Mouse (Mus musculus) large intestine, adult 2 months (tissue): ENCODE measurements around the gene Kmt2c. TPM values are rescaled to one million over a fixed set of nuclear protein-coding genes. Genes with fewer than 3 reads are reported as not detected.
"Not testable (repeated sequence)": the region's sequence is repeated elsewhere in the genome, so short reads cannot be mapped to it uniquely, and the experiment has no call there.

Experiments used
- DNase-seq: peaks from one replicate; pipeline ENCODE4 v3.0.0-alpha.2; 2012; ENCODE audit warnings: low read depth, low spot score
- WGBS: fragments of 180-500 bp; shearing (Covaris S2); methylation state at CpG from one replicate; pipeline ENCODE4 v1.1.7; 2018; 5-methylcytosine and 5-hydroxymethylcytosine counted together
- polyA plus RNA-seq: library from polyadenylated mRNA; depleted of rRNA; stranded (reverse); fragments of >200 nt; gene quantifications from 2 replicates; pipeline ENCODE4 v1.2.3, GENCODE M21; 2012

Gene Kmt2c
- polyA plus RNA-seq, 1 experiment, result 8.0 TPM

DNA sequence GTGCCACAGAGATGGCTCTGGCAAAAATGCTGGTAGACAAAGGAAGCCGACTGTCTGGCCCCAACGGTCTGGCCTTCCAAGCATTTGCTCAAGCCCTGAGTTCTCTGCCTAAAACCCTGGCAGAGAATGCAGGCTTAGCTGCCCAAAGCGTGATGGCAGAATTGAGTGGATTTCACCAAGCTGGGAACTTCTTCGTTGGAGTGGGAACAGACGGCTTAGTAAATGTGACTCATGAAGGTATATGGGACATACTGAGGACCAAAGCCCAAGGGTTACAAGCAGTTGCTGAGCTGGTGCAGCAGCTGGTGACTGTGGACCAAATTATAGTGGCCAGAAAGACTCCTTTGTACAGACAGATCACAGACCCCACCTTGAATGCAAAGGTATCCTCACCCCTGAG lies 19.0 kb upstream of the Kmt2c start:
- DNase-seq, result no peak
- WGBS, result 86% methylated on average over 5 of the region's 5 CpGs

DNA sequence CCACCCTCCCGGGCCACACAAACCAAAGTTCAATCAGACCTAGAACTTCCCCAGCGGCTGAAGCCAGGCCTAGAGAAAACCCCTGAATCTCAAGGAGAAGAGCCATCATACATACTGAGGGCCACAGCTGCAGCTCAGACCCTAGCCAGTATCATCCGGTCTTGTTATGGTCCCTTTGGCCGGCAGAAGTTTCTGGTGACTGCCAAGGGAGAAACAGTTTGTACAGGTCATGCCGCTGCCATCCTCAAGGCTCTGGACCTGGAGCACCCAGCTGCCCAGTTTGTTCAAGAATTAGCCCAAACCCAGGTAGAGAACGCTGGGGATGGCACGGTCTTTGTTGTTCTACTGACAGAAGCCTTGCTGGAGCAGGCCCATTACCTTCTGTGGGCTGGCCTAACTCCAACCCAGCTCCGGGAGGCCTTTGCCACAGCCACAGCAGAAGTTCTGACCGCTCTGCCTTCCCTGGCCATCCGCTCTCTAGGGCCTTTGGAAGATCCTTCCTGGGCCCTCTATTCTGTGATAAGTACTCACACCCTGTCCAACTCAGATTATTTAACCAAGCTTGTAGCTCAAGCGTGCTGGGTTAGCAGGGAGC lies 17.8 kb upstream of the Kmt2c start:
- DNase-seq, result no peak
- 88% methylated on average over 11 of the region's 11 CpGs for WGBS

DNA sequence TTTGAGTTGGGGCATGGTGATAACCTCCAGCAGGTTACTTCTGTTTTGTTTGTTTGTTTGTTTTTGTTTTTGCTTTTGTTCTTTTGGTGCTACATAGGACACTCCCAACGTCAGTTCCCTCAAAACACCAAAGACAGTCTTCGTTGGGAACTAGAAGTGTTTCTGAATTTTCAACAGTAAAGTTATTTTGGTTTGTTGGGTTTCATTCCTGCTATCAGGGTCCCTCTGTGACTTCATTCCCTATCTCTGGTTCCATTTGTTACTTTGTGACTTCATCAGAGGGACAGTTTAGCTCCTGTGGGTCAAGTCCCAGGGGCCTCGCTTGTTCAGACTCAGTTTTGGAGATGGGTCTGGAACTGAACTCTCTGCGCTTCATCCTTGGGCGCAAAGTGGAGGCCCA lies 17.2 kb upstream of the Kmt2c start, which contains the start of gene Cct8l1:
Gene Cct8l1, plus strand, starts transcription at position 301 of the 400 bp plus-strand sequence.
- no peak for DNase-seq
- WGBS, result 93% methylated on average over 5 of the region's 5 CpGs

DNA sequence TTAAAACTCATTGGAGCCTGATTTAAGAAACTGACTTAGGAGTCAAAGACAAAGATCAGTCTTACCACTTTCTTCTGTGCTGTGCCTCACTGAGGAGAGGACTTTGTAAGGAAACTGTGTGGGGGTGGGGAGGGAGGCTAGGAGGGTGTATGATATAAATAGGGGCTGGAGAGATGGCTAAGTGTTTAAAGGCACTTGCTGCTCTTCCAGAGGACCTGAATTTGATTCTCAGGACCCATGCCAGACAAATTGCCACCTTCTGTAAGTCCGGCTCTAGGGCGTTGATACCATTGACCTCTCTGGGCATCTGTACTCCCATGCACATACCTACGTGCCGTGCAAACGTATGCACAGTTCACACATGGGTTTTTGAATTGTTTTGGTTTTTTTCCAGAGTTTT lies 7.5 kb upstream of the Kmt2c start:
- no peak for DNase-seq
- WGBS, result 91% methylated on average over 5 of the region's 5 CpGs

DNA sequence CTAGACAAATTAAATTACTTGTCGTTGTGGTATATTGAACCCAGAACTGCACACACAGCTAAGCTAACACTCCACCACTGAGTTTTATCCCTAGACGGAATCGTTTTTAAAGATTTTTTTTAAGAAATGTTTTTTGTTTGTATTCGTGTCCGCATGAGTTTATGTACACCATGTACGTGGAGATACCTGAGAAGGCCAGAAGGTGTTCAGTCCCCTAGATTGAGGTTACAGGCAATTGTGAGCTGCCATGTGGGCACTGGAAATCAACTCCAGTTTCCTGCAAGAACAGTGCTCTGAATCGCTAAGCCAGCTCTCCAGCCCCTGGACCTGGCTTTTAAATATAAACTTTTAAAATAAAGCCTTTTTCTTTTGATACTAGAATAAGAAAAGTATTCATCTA lies 2.1 kb upstream of the Kmt2c start:
- no peak for DNase-seq

DNA sequence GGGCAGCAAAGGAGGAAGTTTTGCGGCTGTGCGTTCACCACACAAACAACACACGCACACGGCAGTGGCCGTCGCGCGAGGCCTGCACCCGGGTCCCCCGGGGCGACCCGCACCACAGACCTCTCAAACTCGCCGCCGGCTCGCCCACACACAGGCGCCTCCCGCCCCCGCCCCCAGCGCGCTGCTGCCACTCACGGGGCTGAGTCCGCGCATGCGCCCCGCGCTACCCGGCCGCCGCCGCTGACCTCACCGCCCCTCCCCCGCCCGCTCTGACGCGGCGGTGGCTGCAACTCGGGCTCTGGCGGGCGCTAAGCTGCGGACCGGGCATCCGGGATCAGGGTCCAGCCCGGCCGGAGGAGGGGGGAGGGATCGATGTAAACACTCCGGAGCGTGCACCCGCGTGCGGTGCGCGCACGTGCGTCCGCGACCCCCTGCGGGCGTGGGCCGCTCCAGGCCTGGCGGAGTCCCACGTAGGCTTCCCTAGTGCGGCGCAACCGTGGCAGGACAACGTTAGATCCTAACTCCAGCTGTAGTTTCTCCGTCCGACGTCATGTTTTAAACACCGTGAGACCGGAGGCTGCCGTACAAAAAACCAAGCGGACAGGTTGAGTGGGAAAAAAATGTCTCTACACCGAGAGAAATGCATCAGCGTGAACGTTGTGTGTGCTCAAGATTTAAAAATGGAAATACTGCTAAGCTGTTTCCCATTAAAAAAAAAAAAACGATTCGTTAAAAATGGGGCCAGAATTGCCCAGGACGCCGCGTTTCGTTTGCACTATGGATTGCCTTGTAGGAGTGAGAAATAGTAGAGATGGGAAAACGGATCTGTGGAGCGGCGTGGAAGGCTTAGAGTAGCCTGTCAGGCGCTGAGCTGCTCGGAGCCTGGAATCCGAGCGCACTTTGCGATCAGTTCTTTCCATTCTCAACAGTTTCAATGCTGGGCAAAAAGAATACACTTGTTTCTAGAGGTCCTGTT lies 1.1 kb upstream of the Kmt2c start:
- DNase-seq, result peak; percentile 74
- WGBS, result under 1% methylated on average over 73 of the region's 90 CpGs

More for the DNA sequence above, 2.1 kb upstream of the Kmt2c start:
- 79% methylated on average over 7 of the region's 7 CpGs for WGBS

DNA sequence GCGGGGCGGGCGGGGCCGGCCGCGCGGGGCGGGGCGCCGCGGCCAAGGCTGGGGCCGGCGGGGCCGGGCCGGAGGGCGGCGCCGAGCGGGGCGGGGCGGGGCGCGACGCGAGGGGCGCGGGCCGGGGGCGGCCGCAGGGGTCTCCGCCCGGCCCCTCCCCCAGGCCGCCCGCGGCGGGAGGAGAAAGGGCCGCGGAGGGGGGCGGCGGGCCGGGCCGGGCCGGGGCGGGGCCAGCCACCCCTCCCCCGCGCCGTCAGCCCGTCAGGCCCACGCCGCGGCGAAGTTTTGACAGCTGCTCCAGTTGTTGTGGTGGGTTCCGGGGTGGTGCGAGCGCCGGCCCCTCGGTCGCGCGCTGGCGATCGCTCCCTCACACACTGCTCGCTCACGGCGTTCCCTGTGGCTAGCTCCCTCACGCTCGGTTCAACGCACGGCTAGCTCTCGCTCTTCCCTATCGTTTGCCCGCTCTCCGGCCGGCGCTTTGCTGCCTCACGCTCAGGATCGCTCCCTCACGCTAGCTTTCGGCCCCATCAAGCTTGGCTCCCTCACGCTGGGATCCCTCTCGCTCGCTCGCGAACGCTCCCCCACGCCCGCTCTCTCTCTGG lies 339 bp upstream of the Kmt2c start:
- 2% methylated on average over 52 of the region's 87 CpGs for WGBS
- DNase-seq, result no peak

DNA sequence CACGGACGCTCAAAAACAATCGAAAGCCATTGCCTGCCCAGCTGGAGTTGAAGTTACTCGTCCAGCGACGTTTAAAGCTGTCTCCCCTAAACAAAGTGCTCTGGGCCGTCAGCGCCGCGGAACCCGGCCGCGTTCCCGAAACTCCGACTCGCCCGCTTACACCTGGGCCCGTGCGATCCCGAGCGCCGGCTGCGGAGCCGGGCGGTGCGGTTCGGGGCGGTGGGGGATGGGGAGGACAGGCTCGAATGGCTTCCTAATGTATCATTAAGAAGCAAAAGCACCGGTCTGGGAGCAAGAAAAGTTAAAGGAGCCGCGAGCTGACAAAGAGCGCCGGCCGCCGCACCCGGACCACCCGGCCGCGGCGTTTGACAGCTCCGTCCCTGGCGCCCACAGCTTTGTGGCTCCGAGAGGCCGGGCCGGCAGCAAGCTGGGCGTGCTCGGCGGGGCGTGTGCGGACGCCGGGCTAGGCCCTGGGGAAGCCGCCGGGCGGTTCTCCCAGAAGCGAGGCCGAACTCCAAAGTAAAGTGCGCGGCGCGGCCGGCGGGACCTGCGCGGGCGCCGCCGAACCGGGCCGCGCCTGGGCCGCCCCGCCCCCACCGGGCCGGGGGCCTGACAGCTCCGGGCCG lies 750 bp downstream of the Kmt2c start:
- DNase-seq, result no peak

DNA sequence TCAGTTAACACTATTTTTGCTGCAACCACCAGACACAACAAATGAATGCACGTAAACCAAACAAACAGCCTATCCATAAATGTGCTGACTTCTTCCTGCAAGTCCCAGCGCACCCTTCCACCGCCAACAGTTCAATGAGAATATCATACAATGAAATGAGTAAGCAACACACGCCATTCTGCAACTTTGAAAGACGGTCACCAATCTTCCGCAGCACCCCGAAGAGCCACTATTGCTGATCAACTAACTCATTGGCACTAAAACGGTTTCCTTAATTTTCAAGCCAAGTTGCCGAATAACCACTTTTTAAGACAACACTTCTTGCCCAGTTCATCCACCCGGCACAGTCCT lies 1.2 kb downstream of the Kmt2c start:
- DNase-seq, result no peak
- 1% methylated on average over 10 of the region's 10 CpGs for WGBS

More for the DNA sequence above, 750 bp downstream of the Kmt2c start:
- under 1% methylated on average over 77 of the region's 78 CpGs for WGBS

DNA sequence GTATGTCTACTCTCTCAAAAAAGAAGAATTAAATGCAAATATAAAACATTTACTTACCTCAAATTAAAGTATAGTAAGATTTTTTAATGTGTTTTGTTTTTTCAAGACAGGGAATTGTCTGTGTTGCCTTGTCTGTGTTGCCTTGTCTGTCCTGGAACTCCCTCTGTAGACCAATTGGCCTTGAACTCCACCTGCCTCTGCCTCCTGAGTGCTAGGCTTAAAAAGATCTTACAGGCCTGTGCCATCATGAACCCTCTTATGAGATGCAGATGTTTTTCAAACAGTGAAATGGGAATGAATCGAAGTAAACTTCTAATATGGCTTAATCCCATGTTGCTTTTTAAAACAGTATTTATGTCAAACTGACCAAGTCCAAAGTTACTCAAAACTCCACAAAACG lies 1.9 kb downstream of the Kmt2c start:
- WGBS, result 27% methylated on average over 2 of the region's 2 CpGs

DNA sequence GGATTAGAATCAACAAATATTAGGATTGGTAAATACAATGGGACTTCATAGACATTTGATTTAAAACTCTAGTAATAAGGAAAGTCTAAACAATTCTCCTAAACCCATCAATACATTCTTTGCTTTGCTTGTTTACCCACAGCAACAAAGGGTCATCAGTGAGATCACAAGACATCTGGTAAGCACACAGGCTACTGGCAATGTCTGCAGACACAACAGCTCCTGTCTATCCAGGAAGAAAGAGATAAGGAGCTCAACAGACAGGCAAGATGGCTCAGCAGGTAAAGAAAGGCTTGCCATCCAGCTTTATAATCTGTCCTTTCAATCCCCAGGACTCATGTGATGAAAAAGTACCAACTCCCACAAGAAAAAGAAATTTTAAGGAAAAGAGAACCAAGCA lies 19.7 kb downstream of the Kmt2c start:
- no peak for DNase-seq

More for the DNA sequence above, 1.9 kb downstream of the Kmt2c start:
- DNase-seq, result no peak

DNA sequence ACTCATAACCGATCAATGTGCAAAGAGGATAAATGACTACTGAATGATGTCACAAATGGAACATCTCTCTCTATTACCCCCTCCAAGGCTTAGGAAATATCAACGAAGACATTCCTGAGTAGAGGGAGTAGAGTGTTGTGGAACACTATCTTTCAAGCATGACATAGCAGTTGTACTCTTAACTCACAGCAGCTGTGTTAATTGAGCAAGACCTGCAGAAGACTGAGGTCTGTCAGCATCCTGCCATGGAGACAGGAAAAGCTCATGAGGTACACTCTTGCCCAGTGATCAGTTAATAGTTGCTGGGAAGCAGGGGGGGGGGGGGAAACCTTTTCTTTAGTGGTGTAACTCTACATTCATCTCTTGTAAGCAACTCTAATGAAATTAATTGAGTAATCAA lies 22.8 kb downstream of the Kmt2c start:
- WGBS, result 71% methylated on average over 2 of the region's 2 CpGs

DNA sequence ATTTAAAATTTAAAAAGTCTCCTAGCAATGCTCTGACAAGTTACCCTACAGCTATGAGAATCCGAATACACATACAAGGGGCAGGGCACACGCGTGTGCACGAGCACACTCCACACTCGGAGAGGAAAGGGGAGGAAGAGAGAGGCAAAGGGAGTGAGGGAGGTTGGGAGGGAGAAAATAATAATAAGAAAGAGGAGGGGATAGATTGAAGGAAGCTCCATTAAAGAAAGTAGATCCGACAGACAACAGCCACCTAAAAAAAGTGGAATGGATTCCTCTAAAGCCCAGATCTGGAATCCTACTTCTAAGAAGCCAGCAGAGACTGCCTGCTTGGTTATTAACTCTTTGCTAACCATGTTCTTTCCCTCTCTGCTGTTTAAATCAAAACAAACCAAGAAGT lies 26.5 kb downstream of the Kmt2c start:
- DNase-seq, result no peak
- 15% methylated on average over 6 of the region's 6 CpGs for WGBS

More for the DNA sequence above, 22.8 kb downstream of the Kmt2c start:
- DNase-seq, result no peak

DNA sequence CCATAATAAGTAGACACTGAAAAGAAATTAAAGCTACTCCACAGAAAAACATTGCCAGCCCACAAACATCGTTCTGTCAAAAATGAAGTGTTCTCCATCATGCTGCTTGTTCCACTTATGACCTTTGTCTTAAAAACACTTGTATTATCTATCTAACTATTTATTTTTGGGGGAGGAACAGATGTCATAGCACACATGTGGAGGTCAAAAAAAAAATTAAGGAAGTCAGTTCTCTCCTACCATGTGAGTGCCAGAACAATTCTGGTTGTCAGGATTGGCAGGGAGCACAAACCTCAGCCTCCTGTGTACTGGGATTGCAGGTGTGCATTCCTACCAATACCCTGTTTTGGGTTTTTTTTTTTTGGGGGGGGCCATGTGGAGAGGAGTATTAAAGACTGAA lies 36.6 kb downstream of the Kmt2c start:
- WGBS, result 95% methylated on average over 1 of the region's 1 CpGs

DNA sequence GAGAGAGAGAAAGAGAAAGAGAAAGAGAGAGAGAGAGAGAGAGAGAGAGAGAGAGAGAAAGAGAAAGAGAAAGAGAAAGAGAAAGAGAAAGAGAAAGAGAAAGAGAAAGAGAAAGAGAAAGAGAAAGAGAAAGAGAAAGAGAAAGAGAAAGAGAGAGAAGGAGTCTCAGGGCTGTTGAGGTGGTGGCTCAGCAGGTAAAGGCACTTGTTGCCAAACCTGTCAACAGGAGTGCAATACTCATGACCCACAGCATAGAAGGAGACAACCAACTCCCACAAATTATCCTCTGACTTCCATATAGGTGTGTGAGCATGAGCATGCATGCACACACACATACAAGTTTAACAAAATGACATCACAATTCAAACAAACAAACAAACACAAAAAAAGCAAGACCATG lies 43.2 kb downstream of the Kmt2c start:
- not testable (repeated sequence) for DNase-seq

More for the DNA sequence above, 36.6 kb downstream of the Kmt2c start:
- no peak for DNase-seq

DNA sequence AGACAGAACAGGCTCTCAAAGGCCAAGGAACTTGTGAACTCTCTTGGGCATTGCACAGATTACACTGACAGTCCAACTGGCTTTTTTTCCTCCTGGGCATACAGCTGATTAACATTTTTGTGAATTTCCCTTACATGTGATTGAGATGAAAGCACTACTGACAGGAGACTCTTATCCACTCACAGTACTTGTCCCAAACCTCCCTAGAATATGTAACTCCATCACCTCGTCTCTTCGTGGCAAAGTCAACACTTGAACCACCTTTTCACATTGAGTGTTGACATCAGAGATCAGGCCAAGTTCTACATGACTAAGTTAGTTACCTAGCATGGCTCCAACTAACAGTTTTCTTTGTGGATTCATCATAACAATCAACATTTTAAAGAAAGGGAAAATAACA lies 45.9 kb downstream of the Kmt2c start:
- 83% methylated on average over 2 of the region's 2 CpGs for WGBS
- DNase-seq, result no peak

DNA sequence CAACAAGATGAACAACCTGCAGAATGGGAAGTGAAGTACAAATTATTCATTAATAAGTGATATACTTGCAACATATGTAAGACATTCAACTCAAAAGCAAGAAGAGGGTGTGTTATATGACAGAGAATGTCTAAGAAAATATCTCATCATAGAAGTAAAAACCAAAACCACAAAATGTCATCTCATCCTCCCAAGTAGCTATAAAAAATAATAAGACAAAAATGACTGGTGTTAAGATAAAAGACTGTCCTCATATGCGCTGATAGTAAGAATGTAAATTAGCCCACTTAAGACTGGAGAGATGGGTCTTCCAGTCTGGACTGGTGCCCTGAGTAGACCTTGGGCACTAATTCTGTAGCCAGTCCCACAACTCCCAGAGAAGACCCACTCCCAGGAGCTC lies 61.1 kb downstream of the Kmt2c start:
- WGBS, result 82% methylated on average over 1 of the region's 1 CpGs
- DNase-seq, result no peak

DNA sequence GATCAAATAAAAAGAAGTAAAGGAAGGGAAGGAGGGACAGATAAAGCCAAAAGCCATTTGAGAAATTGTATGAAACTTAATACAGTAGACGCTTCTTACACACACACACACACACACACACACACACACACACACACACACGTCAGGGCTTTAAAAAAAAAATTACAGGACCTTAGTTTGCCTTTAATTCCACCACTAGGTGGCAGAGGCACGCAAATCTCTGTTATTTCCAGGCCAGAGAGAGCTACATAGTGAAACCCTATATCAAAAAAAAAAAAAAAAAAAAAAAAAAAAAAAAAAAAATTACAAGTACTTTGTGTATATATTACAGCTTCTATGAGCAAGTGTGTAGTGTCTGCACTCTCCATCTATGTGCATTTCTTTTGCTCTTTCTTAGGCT lies 62.5 kb downstream of the Kmt2c start:
- DNase-seq, result peak; percentile 22
- 10% methylated on average over 3 of the region's 3 CpGs for WGBS

DNA sequence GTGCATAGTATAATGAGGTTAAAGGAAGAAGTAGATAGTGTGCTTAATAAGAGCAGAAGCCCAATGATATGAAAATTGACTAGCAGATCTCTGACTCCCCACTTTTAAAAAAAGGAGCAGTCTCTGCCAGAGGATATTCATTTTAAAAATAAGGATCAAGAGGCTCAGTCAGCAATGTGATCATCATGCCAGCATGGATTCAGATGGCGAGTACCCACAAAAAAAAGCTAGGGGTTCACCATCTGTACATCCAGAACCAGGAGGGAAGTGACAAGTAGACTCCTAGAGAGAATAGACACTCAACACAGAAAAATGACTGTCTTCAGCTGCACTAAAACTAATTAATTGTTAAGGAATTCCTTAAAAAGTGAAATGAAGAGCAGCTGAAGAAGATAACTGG lies 76.0 kb downstream of the Kmt2c start:
- 70% methylated on average over 1 of the region's 1 CpGs for WGBS

DNA sequence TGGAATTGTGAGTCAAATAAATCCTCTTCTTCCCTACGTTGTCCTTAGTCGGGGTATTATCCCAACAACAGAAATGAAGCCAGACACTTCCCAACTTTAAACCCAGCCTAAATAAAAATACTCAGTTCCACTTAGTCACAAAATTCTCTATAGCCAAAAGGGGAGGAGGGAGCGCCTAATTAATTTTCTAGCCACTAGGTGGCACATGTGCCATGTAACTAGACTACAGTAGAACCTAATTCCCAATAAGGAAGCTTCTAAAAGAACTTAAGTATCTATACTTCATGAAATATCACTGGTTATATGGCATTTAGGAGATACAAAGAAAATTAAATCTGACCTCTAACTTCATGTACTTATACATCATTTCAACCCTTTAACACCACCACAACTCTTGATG lies 78.0 kb downstream of the Kmt2c start:
- peak; percentile 27 for DNase-seq

More for the DNA sequence above, 76.0 kb downstream of the Kmt2c start:
- no peak for DNase-seq

More for the DNA sequence above, 78.0 kb downstream of the Kmt2c start:
- WGBS, result 30% methylated on average over 3 of the region's 3 CpGs
